Mouse (Mus musculus) heart, postnatal 0 days (tissue): Measurements from ENCODE around the gene Nxf2.

Source experiments
- CTCF ChIP-seq: IDR thresholded peaks from 2 replicates; pipeline ENCODE4 v1.5.1; 2016; ENCODE audit warnings: antibody characterized with exemption, control low read depth, low read depth
- EP300 ChIP-seq: IDR thresholded peaks from 2 replicates; pipeline ENCODE4 v1.6.1; 2016; ENCODE audit warnings: antibody characterized with exemption, low read depth

GRCm38 (mm10) chrX:134964546-134964945 lies at the start of gene Nxf2:
- TF ChIP-seq EP300 (no peak), CTCF (no peak)
